Mouse (Mus musculus): ENCODE measurements around the gene Chd2.

Chd2 gene

GRCm38 (mm10) chr7:73411986-73412385 lies 129.6 kb downstream of the Chd2 start:
- DNase-seq (ENCODE audit: low read depth, low spot score), result no peak

GRCm38 (mm10) chr7:73411523-73411922 lies 130.1 kb downstream of the Chd2 start:
- no peak for DNase-seq (ENCODE audit: low read depth, low spot score)

- no peak for DNase-seq (ENCODE audit: low read depth, low spot score)
These were observed 136.1 kb downstream of the Chd2 start for GRCm38 (mm10) chr7:73405550-73405949.

GRCm38 (mm10) chr7:73403538-73403937 lies 138.1 kb downstream of the Chd2 start:
- DNase-seq (ENCODE audit: low read depth, low spot score), result peak; percentile 67

- no peak for DNase-seq (ENCODE audit: low read depth, low spot score)
These were observed 139.0 kb downstream of the Chd2 start for GRCm38 (mm10) chr7:73402671-73403070.

GRCm38 (mm10) chr7:73402106-73402505 lies 139.5 kb downstream of the Chd2 start:
- DNase-seq (ENCODE audit: low read depth, low spot score), result no peak

- DNase-seq (ENCODE audit: low read depth, low spot score), result peak; percentile 92
These were observed 141.3 kb downstream of the Chd2 start for GRCm38 (mm10) chr7:73400051-73400916.

- peak; percentile 95 for DNase-seq (ENCODE audit: low read depth, low spot score)
These were observed 142.1 kb downstream of the Chd2 start for GRCm38 (mm10) chr7:73399501-73400044.

GRCm38 (mm10) chr7:73398806-73399442 lies 142.7 kb downstream of the Chd2 start:
- DNase-seq (ENCODE audit: low read depth, low spot score), result no peak

GRCm38 (mm10) chr7:73398319-73398718 lies 143.3 kb downstream of the Chd2 start:
- peak; percentile 72 for DNase-seq (ENCODE audit: low read depth, low spot score)

- no peak for DNase-seq (ENCODE audit: low read depth, low spot score)
These were observed 147.6 kb downstream of the Chd2 start for GRCm38 (mm10) chr7:73394013-73394409.

- no peak for DNase-seq (ENCODE audit: low read depth, low spot score)
These were observed 148.2 kb downstream of the Chd2 start for GRCm38 (mm10) chr7:73393307-73394012.

GRCm38 (mm10) chr7:73392359-73392758 lies 149.3 kb downstream of the Chd2 start:
- DNase-seq (ENCODE audit: low read depth, low spot score), result no peak

GRCm38 (mm10) chr7:73391518-73392321 lies 149.9 kb downstream of the Chd2 start:
- DNase-seq (ENCODE audit: low read depth, low spot score), result peak; percentile 23

- DNase-seq (ENCODE audit: low read depth, low spot score), result peak; percentile 56
These were observed 150.6 kb downstream of the Chd2 start for GRCm38 (mm10) chr7:73391002-73391517.

- DNase-seq (ENCODE audit: low read depth, low spot score), result peak; percentile 56
These were observed 151.1 kb downstream of the Chd2 start for GRCm38 (mm10) chr7:73390426-73391001.

- DNase-seq (ENCODE audit: low read depth, low spot score), result peak; percentile 79
These were observed 151.7 kb downstream of the Chd2 start for GRCm38 (mm10) chr7:73389871-73390294.

GRCm38 (mm10) chr7:73389419-73389818 lies 152.2 kb downstream of the Chd2 start:
- no peak for DNase-seq (ENCODE audit: low read depth, low spot score)

GRCm38 (mm10) chr7:73388866-73389265 lies 152.8 kb downstream of the Chd2 start:
- peak; percentile 44 for DNase-seq (ENCODE audit: low read depth, low spot score)

- no peak for DNase-seq (ENCODE audit: low read depth, low spot score)
These were observed 158.8 kb downstream of the Chd2 start for GRCm38 (mm10) chr7:73382843-73383242.

Data from ES-CJ7 (cell line).